Mouse (Mus musculus) left cerebral cortex, adult 2 months (tissue): Measurements from ENCODE around the gene Cmtr1. TPM values are rescaled to one million over a fixed set of nuclear protein-coding genes. Genes with fewer than 3 reads are reported as not detected.

Experiments
- DNase-seq, 2 experiments: peaks; one replicate each; pipeline ENCODE4 v3.0.0; 2021 to 2022; ENCODE audit warnings: low spot score in 2 of 2, mixed read lengths in 1 of 2; ENCODE audit errors: extremely low spot score in 1 of 2
- H3K27ac ChIP-seq: fragments of 200-600 bp; 2 replicates; pipeline ENCODE4 v1.8.1; 2022
- H3K4me3 ChIP-seq: fragments of 200-600 bp; 2 replicates; pipeline ENCODE4 v1.8.1; 2022
- CTCF ChIP-seq: fragments of 200-600 bp; IDR thresholded peaks from 2 replicates; pipeline ENCODE4 v1.8.1; 2022; ENCODE audit warnings: antibody characterized with exemption, mild to moderate bottlenecking, moderate library complexity
- intact Hi-C: fragments of 180-260 bp; cut with DNase I; formaldehyde crosslinking; loops from one replicate; pipeline ENCODE4 v1.15.1; 2025
- total RNA-seq, 2 experiments: library from RNA; stranded (reverse); gene quantifications; 2 replicates each; pipeline ENCODE4 v1.2.3; 2021

Gene Cmtr1
- total RNA-seq, 2 experiments from 2014 or later, result 107 to 132 TPM

GRCm38 (mm10) chr17:29730510-29731265 lies 70.3 kb downstream of the Cmtr1 start:
- H3K27ac ChIP-seq, result no peak overlapping the region
- TF ChIP-seq CTCF, result no peak
- intact Hi-C loops, result no loop called here

GRCm38 (mm10) chr17:29731266-29731952 lies 71.0 kb downstream of the Cmtr1 start:
- no peak overlapping the region for H3K27ac ChIP-seq
- no peak for TF ChIP-seq CTCF
- no peak overlapping the region for H3K4me3 ChIP-seq
- intact Hi-C loops, result no loop called here
- no peak for DNase-seq

More at GRCm38 (mm10) chr17:29730510-29731265, 70.3 kb downstream of the Cmtr1 start:
- DNase-seq, result no peak
- H3K4me3 ChIP-seq, result no peak overlapping the region

GRCm38 (mm10) chr17:29731953-29732325 lies 71.5 kb downstream of the Cmtr1 start:
- TF ChIP-seq CTCF, result no peak
- Histone ChIP-seq H3K27ac (no peak overlapping the region), H3K4me3 (no peak overlapping the region)
- intact Hi-C loops, result no loop called here
- DNase-seq, result no peak

GRCm38 (mm10) chr17:29732522-29732921 lies 72.1 kb downstream of the Cmtr1 start:
- TF ChIP-seq CTCF, result no peak
- H3K27ac ChIP-seq, result no peak overlapping the region
- DNase-seq, result no peak
- intact Hi-C loops, result no loop called here
- H3K4me3 ChIP-seq, result no peak overlapping the region

DNA sequence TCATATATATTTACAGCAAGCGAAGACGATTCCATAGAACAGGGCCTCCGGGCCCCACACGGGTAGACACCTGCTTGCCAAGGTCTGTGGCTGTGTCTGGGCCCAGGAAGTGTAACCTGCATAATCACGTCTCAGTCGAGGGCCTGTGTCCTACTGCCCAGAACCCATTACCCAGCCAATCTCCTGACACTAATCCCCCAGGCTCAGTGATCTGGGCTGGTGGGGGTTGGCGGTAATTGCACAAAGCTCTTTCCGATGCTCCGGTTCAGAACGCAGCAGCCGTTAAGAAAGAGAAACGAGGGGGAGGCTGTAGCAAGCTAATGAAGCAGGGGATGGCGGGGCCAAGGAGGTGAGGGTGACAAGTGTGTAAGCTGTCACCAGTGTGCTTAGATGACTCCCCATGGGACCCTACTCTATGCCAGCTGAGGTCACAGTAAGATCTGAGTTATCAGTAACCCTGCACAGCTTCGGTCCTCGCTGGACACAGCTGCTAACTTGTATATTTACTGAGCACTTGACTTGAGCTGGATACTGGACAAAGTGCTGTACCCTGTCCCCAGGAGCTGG lies 76.1 kb downstream of the Cmtr1 start:
- Histone ChIP-seq H3K4me3 (no peak overlapping the region), H3K27ac (no peak overlapping the region)
- intact Hi-C loops, result no loop called here
- no peak for TF ChIP-seq CTCF
- DNase-seq, result no peak

DNA sequence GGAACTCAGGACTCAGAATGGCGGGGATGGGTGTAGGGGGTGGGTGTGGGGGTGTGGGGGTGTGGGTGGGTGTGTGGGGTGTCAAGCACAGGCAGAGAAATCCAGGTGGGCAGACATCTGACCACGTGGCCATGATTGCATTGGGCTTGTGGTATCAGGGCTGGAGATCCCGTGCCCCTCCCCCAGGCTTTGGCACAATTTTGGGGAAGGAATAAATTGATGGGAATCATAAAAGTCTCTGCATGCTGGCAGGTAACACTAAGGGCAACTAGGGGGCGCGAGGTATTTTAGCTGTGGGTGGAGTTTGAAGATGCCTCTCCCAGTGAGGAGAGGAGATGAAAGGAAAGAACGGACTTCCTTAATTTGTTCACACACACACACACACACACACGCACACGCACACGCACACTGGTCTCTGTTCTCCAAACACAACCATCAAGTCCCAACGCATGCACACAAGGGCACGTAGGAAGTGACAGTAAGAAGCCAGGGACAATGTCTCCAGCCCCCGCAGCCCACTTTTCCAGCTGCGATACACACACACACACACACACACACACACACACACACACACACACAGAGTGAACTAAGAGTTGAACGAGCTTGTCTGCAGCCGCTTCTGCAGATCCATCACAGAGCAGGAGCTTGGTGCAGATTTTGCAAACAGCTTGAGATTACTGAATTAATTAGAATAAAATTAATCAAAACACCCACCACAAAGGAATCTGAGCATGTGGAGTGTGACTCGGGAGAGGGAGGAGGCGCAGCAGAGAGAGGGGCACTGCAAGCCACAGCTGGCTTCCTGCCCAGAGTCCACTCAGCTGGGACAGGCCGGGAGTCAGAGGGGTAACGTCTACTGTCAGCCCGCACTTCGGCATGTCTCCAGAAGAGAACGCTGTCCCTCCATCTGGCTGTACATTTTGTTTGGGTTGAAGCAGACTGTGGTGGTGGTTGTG lies 77.7 kb downstream of the Cmtr1 start:
- intact Hi-C loops, result no loop called here
- DNase-seq, result peak; percentile 24 to 45
- peak; percentile 13 for TF ChIP-seq CTCF
- Histone ChIP-seq H3K4me3 (no peak overlapping the region), H3K27ac (no peak overlapping the region)

DNA sequence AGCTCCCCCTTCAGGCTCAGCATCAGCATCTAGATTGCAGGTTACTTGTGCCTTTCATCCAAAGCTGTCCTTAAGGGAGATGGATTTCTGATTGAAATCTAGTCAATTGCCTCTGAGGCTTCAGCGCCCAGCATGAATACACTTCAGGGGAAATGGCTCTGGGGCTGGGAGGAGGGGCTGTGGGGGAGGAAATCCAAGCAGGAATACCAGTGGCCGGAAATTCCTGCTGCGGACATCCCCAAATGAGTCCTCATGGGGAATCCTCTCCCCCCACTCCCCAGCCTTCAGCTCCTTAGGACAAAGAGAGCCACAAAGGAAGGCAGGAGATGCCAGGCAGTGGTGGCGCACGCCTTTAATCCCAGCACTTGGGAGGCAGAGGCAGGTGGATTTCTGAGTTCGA lies 87.1 kb downstream of the Cmtr1 start:
- intact Hi-C loops, result no loop called here
- no peak for TF ChIP-seq CTCF
- Histone ChIP-seq H3K4me3 (no peak overlapping the region), H3K27ac (no peak overlapping the region)
- DNase-seq, result no peak

DNA sequence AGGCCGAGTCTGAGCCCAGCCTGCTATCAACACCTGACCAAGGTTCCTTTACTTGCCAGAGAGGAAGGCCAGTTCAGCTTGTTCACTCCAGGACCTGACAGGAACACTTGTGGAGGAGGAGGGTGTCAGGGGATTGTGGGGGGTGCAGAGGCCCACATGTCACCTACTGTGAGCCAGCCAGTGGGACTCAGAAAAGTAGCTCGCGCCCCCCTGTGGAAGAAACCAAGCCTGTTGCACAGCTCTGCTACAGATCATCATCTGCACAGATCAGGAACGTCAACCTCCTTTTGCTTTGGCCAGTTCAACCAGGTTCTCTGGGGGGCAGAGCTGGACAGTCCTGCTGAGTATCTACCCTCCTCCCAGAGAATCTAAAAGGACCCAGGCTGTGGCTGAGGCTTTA lies 94.1 kb downstream of the Cmtr1 start:
- TF ChIP-seq CTCF, result no peak; the same call in 1 of the 2 replicates
- intact Hi-C loops, result no loop called here
- Histone ChIP-seq H3K4me3 (no peak overlapping the region), H3K27ac (no peak overlapping the region)
- no peak for DNase-seq

Other genes starting within 250 kb of the Cmtr1 start
- 10 to 100 TPM in 1 of 2 experiments, 1 to 10 TPM in 1; 9.2 to 13.6 TPM for gene Pim1, start 169.8 kb upstream of the Cmtr1 start, total RNA-seq
- not detected for gene Gm17657, start 111.0 kb upstream of the Cmtr1 start, total RNA-seq
- gene Tbc1d22b, start 110.8 kb upstream of the Cmtr1 start, total RNA-seq, result 10 to 100 TPM; 39.7 to 40.8 TPM
- not detected for gene Tmem217, start 108.2 kb upstream of the Cmtr1 start, total RNA-seq
- 10 to 100 TPM; 67.2 to 76.2 TPM for gene Rnf8, start 45.8 kb upstream of the Cmtr1 start, total RNA-seq
- gene Gm28043, start 45.7 kb upstream of the Cmtr1 start, total RNA-seq, result 1 to 10 TPM; 4.5 to 4.8 TPM
- gene Ccdc167, start 56.4 kb downstream of the Cmtr1 start, total RNA-seq, result 10 to 100 TPM; 13.9 to 17.3 TPM